Mouse (Mus musculus): ENCODE measurements around the gene Cyb5d1. TPM values are rescaled to one million over a fixed set of nuclear protein-coding genes. Genes with fewer than 3 reads are reported as not detected.
A peak's percentile ranks its signal among the peaks of the same experiment; 100 is the strongest.

Cyb5d1 gene
- polyA plus RNA-seq, 1 experiment: 22.5 TPM

GRCm38 (mm10) chr11:69416921-69417448 lies 21.6 kb upstream of the Cyb5d1 start:
- TF ChIP-seq POLR2A (IDR thresholded peaks at IDR 0.05; ENCODE audit: borderline replicate concordance, low read depth, low read length) (no peak), CTCF (IDR thresholded peaks at IDR 0.05; ENCODE audit: low read depth, low read length) (no peak)
- no peak overlapping the region for H3K4me3 ChIP-seq (ENCODE audit: insufficient read depth, low read length)
- no peak overlapping the region for H3K27ac ChIP-seq (ENCODE audit: insufficient read depth, low read depth, low read length)
- H3K4me1 ChIP-seq (ENCODE audit: control insufficient read depth, insufficient read depth, low read length): peaks cover 34% of the 10 kb centered on the region

DNA sequence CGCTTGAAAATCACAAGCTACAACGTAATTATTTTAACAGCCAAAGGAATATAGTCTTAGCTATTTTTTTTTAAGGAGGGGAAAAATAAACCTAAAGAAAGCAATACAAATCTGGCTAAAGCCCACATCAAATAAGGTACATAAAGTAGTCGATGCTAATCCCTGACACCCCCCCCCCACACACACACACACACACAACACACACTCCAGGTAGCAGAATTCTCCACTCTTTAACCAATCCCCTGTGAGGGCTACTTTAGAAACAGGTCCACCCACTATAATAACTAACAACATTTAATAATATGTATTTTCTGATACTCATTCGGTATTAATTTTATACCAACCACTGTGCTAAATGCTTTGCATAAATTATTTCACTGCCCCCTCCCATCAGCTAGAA lies 21.1 kb upstream of the Cyb5d1 start:
- no peak overlapping the region for H3K4me3 ChIP-seq (ENCODE audit: insufficient read depth, low read length)
- TF ChIP-seq CTCF (IDR thresholded peaks at IDR 0.05; ENCODE audit: low read depth, low read length) (no peak), POLR2A (IDR thresholded peaks at IDR 0.05; ENCODE audit: borderline replicate concordance, low read depth, low read length) (no peak)
- H3K27ac ChIP-seq (ENCODE audit: insufficient read depth, low read depth, low read length): no peak overlapping the region
- H3K4me1 ChIP-seq (ENCODE audit: control insufficient read depth, insufficient read depth, low read length): peaks cover 36% of the 10 kb centered on the region

DNA sequence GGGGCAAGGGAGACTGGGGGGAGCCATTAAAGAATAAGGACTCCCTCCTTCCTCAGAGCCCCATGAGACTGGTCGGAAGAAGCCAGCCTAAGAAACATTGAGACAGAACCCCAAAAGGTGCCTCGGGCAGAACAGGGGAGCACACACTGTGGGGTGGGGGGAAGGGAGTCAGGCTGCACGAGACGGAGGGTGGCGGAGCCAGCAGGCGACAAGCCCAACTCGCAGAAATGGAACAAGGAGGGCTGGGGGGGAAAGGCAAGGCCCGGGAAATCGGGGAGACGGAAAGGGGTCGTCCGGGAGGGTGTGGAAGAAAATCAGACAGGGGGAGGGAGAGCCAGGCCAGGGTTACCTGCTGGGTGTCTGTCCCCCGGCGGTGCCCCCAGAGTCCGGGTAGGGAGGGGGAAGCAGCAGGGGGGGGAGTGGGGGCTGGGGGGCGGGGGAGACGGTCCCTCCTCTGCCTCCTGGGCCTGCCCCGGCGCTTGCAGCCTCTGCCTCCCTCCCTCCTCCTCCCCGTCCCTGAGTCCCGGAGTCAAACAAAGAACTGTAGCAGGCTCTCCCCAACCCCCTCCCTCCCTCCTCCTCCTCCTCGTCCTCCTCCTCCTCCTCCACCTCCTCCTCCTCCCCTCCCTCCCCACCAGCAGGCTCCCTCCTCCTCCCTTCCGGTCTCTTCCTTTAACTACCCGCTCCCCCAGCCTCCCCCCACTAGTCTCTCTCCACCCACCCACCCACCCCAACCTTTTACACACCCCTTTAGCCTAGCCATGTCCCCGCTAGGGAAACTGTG lies 20.4 kb upstream of the Cyb5d1 start:
- no peak overlapping the region for H3K4me3 ChIP-seq (ENCODE audit: insufficient read depth, low read length)
- TF ChIP-seq CTCF (IDR thresholded peaks at IDR 0.05; ENCODE audit: low read depth, low read length): no peak
- no peak for TF ChIP-seq POLR2A (IDR thresholded peaks at IDR 0.05; ENCODE audit: borderline replicate concordance, low read depth, low read length)
- no peak overlapping the region for H3K27ac ChIP-seq (ENCODE audit: insufficient read depth, low read depth, low read length)
- peaks cover 36% of the 10 kb centered on the region for H3K4me1 ChIP-seq (ENCODE audit: control insufficient read depth, insufficient read depth, low read length)

DNA sequence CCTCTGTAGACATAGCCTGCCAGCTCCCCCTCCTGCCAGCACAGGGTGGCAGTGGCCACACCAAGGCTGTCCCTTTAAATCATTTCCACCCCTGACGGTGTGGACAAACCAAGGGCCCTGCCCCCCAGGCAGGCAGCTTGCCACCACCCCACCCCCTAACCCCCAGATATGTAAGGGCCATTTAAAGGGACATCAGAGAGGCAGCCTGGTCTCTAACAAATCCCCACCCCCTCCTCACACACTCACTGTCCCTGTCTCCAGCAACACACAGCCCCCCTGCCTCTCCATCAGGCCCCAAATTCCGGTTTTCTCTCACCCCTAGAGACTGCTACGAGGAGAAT lies 19.9 kb upstream of the Cyb5d1 start:
- Histone ChIP-seq H3K4me1 (ENCODE audit: control insufficient read depth, insufficient read depth, low read length) (peaks cover 33% of the 10 kb centered on the region), H3K27ac (ENCODE audit: insufficient read depth, low read depth, low read length) (no peak overlapping the region), H3K4me3 (ENCODE audit: insufficient read depth, low read length) (no peak overlapping the region)
- TF ChIP-seq POLR2A (IDR thresholded peaks at IDR 0.05; ENCODE audit: borderline replicate concordance, low read depth, low read length): no peak
- no peak for TF ChIP-seq CTCF (IDR thresholded peaks at IDR 0.05; ENCODE audit: low read depth, low read length)

GRCm38 (mm10) chr11:69414421-69415326 lies 19.2 kb upstream of the Cyb5d1 start:
- Histone ChIP-seq H3K4me1 (ENCODE audit: control insufficient read depth, insufficient read depth, low read length) (peaks cover 33% of the 10 kb centered on the region), H3K27ac (ENCODE audit: insufficient read depth, low read depth, low read length) (no peak overlapping the region), H3K4me3 (ENCODE audit: insufficient read depth, low read length) (no peak overlapping the region)
- TF ChIP-seq CTCF (IDR thresholded peaks at IDR 0.05; ENCODE audit: low read depth, low read length) (no peak), POLR2A (IDR thresholded peaks at IDR 0.05; ENCODE audit: borderline replicate concordance, low read depth, low read length) (no peak)

GRCm38 (mm10) chr11:69413221-69414181 lies 18.1 kb upstream of the Cyb5d1 start, which contains the start of gene Kdm6b:
Gene Kdm6b, minus strand, starts transcription at chr11:69413675.
- Histone ChIP-seq H3K27ac (ENCODE audit: insufficient read depth, low read depth, low read length) (no peak within 1 kb of the TSS), H3K4me1 (ENCODE audit: control insufficient read depth, insufficient read depth, low read length) (peaks cover 31% of the 10 kb centered on the region), H3K4me3 (ENCODE audit: insufficient read depth, low read length) (no peak within 1 kb of the TSS)
- TF ChIP-seq CTCF (IDR thresholded peaks at IDR 0.05; ENCODE audit: low read depth, low read length) (no peak), POLR2A (IDR thresholded peaks at IDR 0.05; ENCODE audit: borderline replicate concordance, low read depth, low read length) (no peak)

- H3K4me1 ChIP-seq (ENCODE audit: control insufficient read depth, insufficient read depth, low read length): peaks cover 35% of the 10 kb centered on the region
- no peak for TF ChIP-seq CTCF (IDR thresholded peaks at IDR 0.05; ENCODE audit: low read depth, low read length)
- no peak for TF ChIP-seq POLR2A (IDR thresholded peaks at IDR 0.05; ENCODE audit: borderline replicate concordance, low read depth, low read length)
- H3K27ac ChIP-seq (ENCODE audit: insufficient read depth, low read depth, low read length): no peak overlapping the region
- H3K4me3 ChIP-seq (ENCODE audit: insufficient read depth, low read length): no peak overlapping the region
These were observed 17.1 kb upstream of the Cyb5d1 start for GRCm38 (mm10) chr11:69412548-69412947.

GRCm38 (mm10) chr11:69411538-69412203 lies 16.2 kb upstream of the Cyb5d1 start:
- peaks cover 29% of the 10 kb centered on the region for H3K4me1 ChIP-seq (ENCODE audit: control insufficient read depth, insufficient read depth, low read length)
- H3K4me3 ChIP-seq (ENCODE audit: insufficient read depth, low read length): peak overlapping the region; percentile 82
- peak overlapping the region; percentile 71 for H3K27ac ChIP-seq (ENCODE audit: insufficient read depth, low read depth, low read length)
- TF ChIP-seq CTCF (IDR thresholded peaks at IDR 0.05; ENCODE audit: low read depth, low read length): no peak
- no peak for TF ChIP-seq POLR2A (IDR thresholded peaks at IDR 0.05; ENCODE audit: borderline replicate concordance, low read depth, low read length)

All from bone marrow macrophage, adult 2 months (primary cell).